Mouse (Mus musculus): ENCODE results near the gene Sptan1. TPM values are rescaled to one million over a fixed set of nuclear protein-coding genes. Genes with fewer than 3 reads are reported as not detected.
A peak's percentile ranks its signal among the peaks of the same experiment; 100 is the strongest.

Gene Sptan1
- polyA plus RNA-seq, 1 experiment: 63.0 TPM

DNA sequence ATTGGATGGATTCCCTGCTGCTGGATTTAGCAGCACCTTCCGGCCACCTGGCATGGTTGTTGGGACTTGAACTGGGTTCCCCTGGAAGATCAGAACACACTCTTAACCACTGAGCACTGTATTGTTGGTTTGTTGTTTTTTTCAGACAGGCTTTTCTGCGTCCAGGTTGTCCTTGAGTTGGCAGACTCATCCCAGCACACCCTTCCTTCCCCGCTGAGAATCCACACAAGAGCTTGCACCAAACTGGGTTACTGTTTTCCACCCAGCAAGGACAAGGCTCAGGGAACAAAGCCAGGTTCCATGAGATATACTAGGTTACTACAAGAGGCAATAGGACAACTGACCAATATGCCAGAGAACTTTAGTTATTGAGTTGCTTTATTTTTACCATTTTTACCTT lies 91.4 kb downstream of the Sptan1 start:
- no peak for TF ChIP-seq GATA1 (IDR thresholded peaks at IDR 0.05; ENCODE audit: borderline replicate concordance, low read length)
- no peak for TF ChIP-seq FLI1 (IDR thresholded peaks at IDR 0.05; ENCODE audit: low read length)
- H3K4me3 ChIP-seq (replicated peaks): no peak overlapping the region

GRCm38 (mm10) chr2:30057223-30057904 lies 92.0 kb downstream of the Sptan1 start, which contains the start of gene Set:
Gene Set, plus strand, starts transcription at chr2:30057378.
- no peaks in the 10 kb centered on the region for H3K36me3 ChIP-seq (replicated peaks; ENCODE audit: low read length)
- no peak within 1 kb of the TSS for H3K4me3 ChIP-seq (replicated peaks)
- H3K27me3 ChIP-seq (replicated peaks): no peaks in the 10 kb centered on the region
- peaks cover 44% of the 10 kb centered on the region for H3K4me1 ChIP-seq
- H3K9me3 ChIP-seq: no peaks in the 10 kb centered on the region
- no peak for TF ChIP-seq GATA1 (IDR thresholded peaks at IDR 0.05; ENCODE audit: borderline replicate concordance, low read length)
- TF ChIP-seq FLI1 (IDR thresholded peaks at IDR 0.05; ENCODE audit: low read length): no peak

More for the DNA sequence above, 91.4 kb downstream of the Sptan1 start:
- Histone ChIP-seq H3K27me3 (replicated peaks) (no peaks in the 10 kb centered on the region), H3K36me3 (replicated peaks; ENCODE audit: low read length) (no peaks in the 10 kb centered on the region), H3K9me3 (no peaks in the 10 kb centered on the region), H3K4me1 (peaks cover 43% of the 10 kb centered on the region)

GRCm38 (mm10) chr2:30058418-30058817 lies 93.1 kb downstream of the Sptan1 start:
- no peak overlapping the region for H3K4me3 ChIP-seq (replicated peaks)
- TF ChIP-seq FLI1 (IDR thresholded peaks at IDR 0.05; ENCODE audit: low read length): no peak
- no peak for TF ChIP-seq GATA1 (IDR thresholded peaks at IDR 0.05; ENCODE audit: borderline replicate concordance, low read length)
- peaks cover 48% of the 10 kb centered on the region for H3K4me1 ChIP-seq
- no peaks in the 10 kb centered on the region for H3K9me3 ChIP-seq
- no peaks in the 10 kb centered on the region for H3K36me3 ChIP-seq (replicated peaks; ENCODE audit: low read length)
- H3K27me3 ChIP-seq (replicated peaks): no peaks in the 10 kb centered on the region

DNA sequence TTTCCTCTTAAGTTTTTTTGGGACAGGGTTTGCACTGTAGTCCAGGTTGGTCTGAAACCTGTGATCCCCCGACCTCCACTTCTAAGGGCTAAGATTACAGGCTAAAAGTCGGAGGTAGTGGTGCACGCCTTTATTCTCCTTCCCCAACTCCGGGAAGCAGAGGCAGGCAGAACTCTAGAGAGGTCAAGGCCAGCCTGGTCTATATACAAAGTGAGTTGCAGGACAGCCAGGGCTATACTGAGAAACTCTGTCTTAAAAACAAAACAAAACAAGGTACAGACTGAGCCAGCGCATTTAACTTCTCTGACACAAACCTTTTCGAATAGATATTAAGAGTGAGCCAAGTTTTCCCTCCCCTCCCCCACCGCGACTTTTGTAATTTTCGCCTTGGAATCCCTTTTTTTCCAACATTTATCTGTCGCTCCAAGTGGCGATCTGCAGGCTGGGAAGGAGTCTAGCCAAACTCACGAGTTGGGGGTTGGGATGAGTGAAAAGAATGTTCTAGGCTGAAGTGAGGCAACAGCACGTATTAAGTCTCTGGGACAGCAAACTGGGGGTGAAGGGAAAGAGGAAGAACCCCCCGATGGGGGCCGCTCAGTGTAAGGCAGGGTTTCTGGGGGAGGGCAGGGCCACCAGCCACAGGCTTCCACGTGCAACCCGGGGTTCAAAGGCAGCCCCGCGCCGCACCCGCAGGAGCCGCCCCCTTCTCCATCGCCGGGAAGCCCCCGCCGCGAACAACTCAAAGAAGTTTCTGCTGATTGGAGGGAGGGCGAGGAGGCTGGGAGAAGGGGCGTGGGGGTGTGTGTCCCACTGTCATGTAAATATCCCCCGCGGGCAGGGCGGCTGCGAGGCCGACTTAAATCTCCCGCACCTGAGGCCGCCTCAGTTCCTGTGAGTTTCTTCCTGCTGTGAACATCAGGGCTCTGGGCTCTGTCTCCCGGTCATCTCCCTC lies 96.1 kb downstream of the Sptan1 start:
- no peak for TF ChIP-seq FLI1 (IDR thresholded peaks at IDR 0.05; ENCODE audit: low read length)
- TF ChIP-seq GATA1 (IDR thresholded peaks at IDR 0.05; ENCODE audit: borderline replicate concordance, low read length): no peak
- Histone ChIP-seq H3K4me1 (peaks cover 58% of the 10 kb centered on the region), H3K4me3 (replicated peaks) (peak overlapping the region; percentile 95)

GRCm38 (mm10) chr2:30062249-30063093 lies 97.1 kb downstream of the Sptan1 start:
- Histone ChIP-seq H3K36me3 (replicated peaks; ENCODE audit: low read length) (no peaks in the 10 kb centered on the region), H3K4me1 (peaks cover 52% of the 10 kb centered on the region), H3K4me3 (replicated peaks) (peak overlapping the region; percentile 95), H3K27me3 (replicated peaks) (no peaks in the 10 kb centered on the region), H3K9me3 (no peaks in the 10 kb centered on the region)
- TF ChIP-seq FLI1 (IDR thresholded peaks at IDR 0.05; ENCODE audit: low read length): no peak

More for the DNA sequence above, 96.1 kb downstream of the Sptan1 start:
- Histone ChIP-seq H3K27me3 (replicated peaks) (no peaks in the 10 kb centered on the region), H3K9me3 (no peaks in the 10 kb centered on the region), H3K36me3 (replicated peaks; ENCODE audit: low read length) (no peaks in the 10 kb centered on the region)

- H3K36me3 ChIP-seq (replicated peaks; ENCODE audit: low read length): peaks cover 3% of the 10 kb centered on the region
- TF ChIP-seq GATA1 (IDR thresholded peaks at IDR 0.05; ENCODE audit: borderline replicate concordance, low read length) (no peak), FLI1 (IDR thresholded peaks at IDR 0.05; ENCODE audit: low read length) (no peak)
- H3K27me3 ChIP-seq (replicated peaks): no peaks in the 10 kb centered on the region
- peak overlapping the region; percentile 95 for H3K4me3 ChIP-seq (replicated peaks)
- H3K9me3 ChIP-seq: no peaks in the 10 kb centered on the region
- peaks cover 57% of the 10 kb centered on the region for H3K4me1 ChIP-seq
Observed at GRCm38 (mm10) chr2:30063235-30063634, 97.9 kb downstream of the Sptan1 start.

GRCm38 (mm10) chr2:30063791-30064190 lies 98.4 kb downstream of the Sptan1 start:
- H3K4me1 ChIP-seq: peaks cover 62% of the 10 kb centered on the region
- TF ChIP-seq FLI1 (IDR thresholded peaks at IDR 0.05; ENCODE audit: low read length) (no peak), GATA1 (IDR thresholded peaks at IDR 0.05; ENCODE audit: borderline replicate concordance, low read length) (no peak)

GRCm38 (mm10) chr2:30064298-30064697 lies 98.9 kb downstream of the Sptan1 start:
- H3K4me1 ChIP-seq: peaks cover 62% of the 10 kb centered on the region
- no peaks in the 10 kb centered on the region for H3K27me3 ChIP-seq (replicated peaks)
- peaks cover 13% of the 10 kb centered on the region for H3K36me3 ChIP-seq (replicated peaks; ENCODE audit: low read length)
- no peaks in the 10 kb centered on the region for H3K9me3 ChIP-seq
- TF ChIP-seq GATA1 (IDR thresholded peaks at IDR 0.05; ENCODE audit: borderline replicate concordance, low read length) (no peak), FLI1 (IDR thresholded peaks at IDR 0.05; ENCODE audit: low read length) (no peak)
- H3K4me3 ChIP-seq (replicated peaks): peak overlapping the region; percentile 95

More at GRCm38 (mm10) chr2:30063791-30064190, 98.4 kb downstream of the Sptan1 start:
- H3K36me3 ChIP-seq (replicated peaks; ENCODE audit: low read length): peaks cover 8% of the 10 kb centered on the region
- H3K4me3 ChIP-seq (replicated peaks): peak overlapping the region; percentile 95
- no peaks in the 10 kb centered on the region for H3K27me3 ChIP-seq (replicated peaks)
- H3K9me3 ChIP-seq: no peaks in the 10 kb centered on the region
